Mouse (Mus musculus): Measurements from ENCODE around the gene Dnah8. TPM values are rescaled to one million over a fixed set of nuclear protein-coding genes. Genes with fewer than 3 reads are reported as not detected.

The Dnah8 gene
- polyA plus RNA-seq, 1 experiment, result not detected

DNA sequence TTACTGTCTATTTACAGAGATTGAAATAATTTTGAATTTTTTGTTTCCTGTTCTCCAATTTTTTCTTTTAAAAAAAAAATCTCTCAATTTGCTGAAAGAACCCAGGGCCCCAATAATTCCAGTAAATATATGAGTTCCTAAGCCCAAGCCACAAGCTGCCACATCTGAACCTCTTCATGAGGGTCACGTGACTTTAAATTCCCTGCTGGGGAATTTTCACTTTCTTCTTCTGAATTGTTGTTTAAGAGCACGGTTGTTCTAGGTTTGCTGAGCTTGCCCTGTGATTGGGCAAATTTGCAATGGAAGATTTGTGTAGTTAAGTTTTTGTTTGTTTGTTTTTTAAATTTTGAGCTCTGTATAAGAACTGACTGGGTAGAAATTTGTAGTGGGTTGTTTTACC lies 67.3 kb downstream of the Dnah8 start:
- no peaks in the 10 kb centered on the region for H3K4me1 ChIP-seq (ENCODE audit: control insufficient read depth, insufficient read depth, low read length)
- H3K27ac ChIP-seq (ENCODE audit: insufficient read depth, low read depth, low read length), result no peak overlapping the region
- no peak overlapping the region for H3K4me3 ChIP-seq (ENCODE audit: insufficient read depth, low read depth, low read length)
- 66% methylated on average over 2 of the region's 2 CpGs for WGBS
- TF ChIP-seq POLR2A (IDR thresholded peaks at IDR 0.05; ENCODE audit: insufficient read depth, low read depth, low read length) (no peak), CTCF (IDR thresholded peaks at IDR 0.05; ENCODE audit: insufficient read depth, low read depth, low read length) (no peak)

DNA sequence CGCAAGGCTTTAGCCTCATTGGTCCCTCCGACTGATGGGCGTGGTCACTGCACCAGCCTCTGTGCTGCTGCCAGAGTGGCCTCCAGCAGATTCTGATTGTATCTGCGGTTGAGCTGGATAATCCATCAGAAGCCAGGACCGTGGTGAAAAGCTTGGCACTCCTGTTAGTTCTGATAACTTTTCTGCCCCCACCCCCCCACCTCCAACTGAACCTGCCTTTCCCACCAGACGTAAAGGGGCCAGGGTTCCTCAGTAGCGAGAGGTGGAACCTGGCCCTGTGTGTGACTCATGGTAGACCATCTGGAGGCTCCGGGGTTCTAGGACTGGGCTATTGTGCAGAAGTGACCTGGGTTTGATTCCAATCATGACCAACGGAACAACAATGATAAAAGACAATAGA lies 70.1 kb downstream of the Dnah8 start:
- TF ChIP-seq CTCF (IDR thresholded peaks at IDR 0.05; ENCODE audit: insufficient read depth, low read depth, low read length) (no peak), POLR2A (IDR thresholded peaks at IDR 0.05; ENCODE audit: insufficient read depth, low read depth, low read length) (no peak)
- Histone ChIP-seq H3K4me1 (ENCODE audit: control insufficient read depth, insufficient read depth, low read length) (no peaks in the 10 kb centered on the region), H3K4me3 (ENCODE audit: insufficient read depth, low read depth, low read length) (no peak overlapping the region), H3K27ac (ENCODE audit: insufficient read depth, low read depth, low read length) (no peak overlapping the region)
- WGBS, result 84% methylated on average over 9 of the region's 9 CpGs

DNA sequence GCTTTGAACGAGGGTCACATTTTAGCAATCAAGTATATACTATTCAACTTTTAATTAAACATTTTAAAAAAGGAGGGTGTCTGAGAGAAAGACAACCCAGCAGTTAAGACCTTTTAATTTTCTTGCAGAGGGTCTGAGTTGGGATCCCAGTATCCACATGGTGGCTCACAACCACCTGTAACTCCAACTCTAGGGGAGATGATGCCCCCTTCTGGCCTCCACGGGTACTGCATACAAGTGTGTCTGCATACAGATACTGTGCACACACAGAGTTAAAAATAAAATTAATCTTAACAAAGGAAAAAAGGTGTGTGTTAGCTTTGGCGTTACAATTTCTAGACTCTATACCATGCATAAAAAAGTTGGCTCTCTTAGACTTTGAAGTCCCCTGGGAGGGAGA lies 90.6 kb downstream of the Dnah8 start:
- no peak overlapping the region for H3K27ac ChIP-seq (ENCODE audit: insufficient read depth, low read depth, low read length)
- no peak overlapping the region for H3K4me3 ChIP-seq (ENCODE audit: insufficient read depth, low read depth, low read length)
- TF ChIP-seq CTCF (IDR thresholded peaks at IDR 0.05; ENCODE audit: insufficient read depth, low read depth, low read length) (no peak), POLR2A (IDR thresholded peaks at IDR 0.05; ENCODE audit: insufficient read depth, low read depth, low read length) (no peak)
- no peaks in the 10 kb centered on the region for H3K4me1 ChIP-seq (ENCODE audit: control insufficient read depth, insufficient read depth, low read length)
- whole genome bisulfite sequencing, result 80% methylated on average over 3 of the region's 3 CpGs

DNA sequence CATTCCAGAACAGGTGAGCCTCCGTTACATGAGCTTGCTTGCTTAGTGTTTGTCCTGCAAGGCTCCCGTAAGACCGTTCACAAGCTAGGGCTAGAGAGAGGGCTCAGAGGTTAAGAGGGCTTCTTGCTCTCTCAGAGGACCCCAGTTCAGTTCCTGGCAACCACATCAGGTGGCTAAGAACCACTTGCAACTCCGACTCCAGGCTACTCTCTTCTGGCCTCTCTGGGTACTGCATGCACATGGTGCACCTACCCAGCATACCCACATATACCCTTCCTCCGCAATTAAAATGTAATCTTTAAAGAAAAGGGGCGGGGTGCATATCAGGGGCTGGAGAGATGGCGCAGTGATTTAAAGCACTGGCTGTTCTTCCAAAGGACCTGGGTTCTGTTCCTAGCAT lies 94.0 kb downstream of the Dnah8 start:
- TF ChIP-seq POLR2A (IDR thresholded peaks at IDR 0.05; ENCODE audit: insufficient read depth, low read depth, low read length), result no peak
- no peak for TF ChIP-seq CTCF (IDR thresholded peaks at IDR 0.05; ENCODE audit: insufficient read depth, low read depth, low read length)
- H3K4me3 ChIP-seq (ENCODE audit: insufficient read depth, low read depth, low read length), result no peak overlapping the region
- H3K4me1 ChIP-seq (ENCODE audit: control insufficient read depth, insufficient read depth, low read length), result no peaks in the 10 kb centered on the region
- WGBS, result 96% methylated on average over 7 of the region's 7 CpGs
- H3K27ac ChIP-seq (ENCODE audit: insufficient read depth, low read depth, low read length), result no peak overlapping the region

DNA sequence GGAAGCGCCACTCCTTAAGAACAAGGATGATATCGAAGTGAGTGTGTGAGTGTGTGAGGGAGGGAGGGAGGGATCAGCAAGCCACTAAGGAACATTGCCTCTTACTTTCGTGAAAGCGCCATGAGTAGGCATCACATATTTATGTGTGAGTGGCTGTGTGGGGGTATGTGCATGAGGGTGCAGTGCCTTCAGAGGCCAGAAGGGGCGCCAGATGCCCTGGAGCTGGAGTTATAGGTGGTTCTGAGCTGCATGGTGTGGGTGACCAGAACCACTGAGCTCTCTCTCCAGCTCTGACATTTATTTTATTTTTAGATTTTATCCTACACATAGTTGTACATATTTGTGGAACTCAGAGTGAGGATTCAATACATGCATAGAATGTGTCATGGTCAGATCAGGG lies 94.9 kb downstream of the Dnah8 start:
- Histone ChIP-seq H3K4me1 (ENCODE audit: control insufficient read depth, insufficient read depth, low read length) (no peaks in the 10 kb centered on the region), H3K4me3 (ENCODE audit: insufficient read depth, low read depth, low read length) (no peak overlapping the region), H3K27ac (ENCODE audit: insufficient read depth, low read depth, low read length) (no peak overlapping the region)
- WGBS, result 88% methylated on average over 5 of the region's 5 CpGs
- TF ChIP-seq CTCF (IDR thresholded peaks at IDR 0.05; ENCODE audit: insufficient read depth, low read depth, low read length) (no peak), POLR2A (IDR thresholded peaks at IDR 0.05; ENCODE audit: insufficient read depth, low read depth, low read length) (no peak)

DNA sequence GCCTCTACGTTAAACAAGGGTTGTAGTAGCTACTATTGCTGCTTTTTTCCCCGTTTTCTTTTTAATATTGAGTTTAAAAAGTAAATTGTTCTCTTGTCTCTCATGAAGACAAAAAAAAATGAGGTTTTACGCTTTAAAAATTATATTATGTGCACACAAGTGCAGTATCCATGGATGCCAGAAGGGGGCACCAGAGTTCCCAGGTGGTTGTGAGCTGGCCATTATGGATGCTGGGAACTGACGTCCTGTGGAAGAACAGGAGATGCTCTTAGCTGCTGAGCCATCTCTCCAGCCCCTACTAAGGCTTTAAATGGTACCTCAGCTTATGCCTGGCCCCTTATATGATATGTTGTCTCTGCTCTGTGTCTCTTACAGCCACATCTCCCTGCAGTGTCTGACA lies 103.6 kb downstream of the Dnah8 start:
- no peak overlapping the region for H3K27ac ChIP-seq (ENCODE audit: insufficient read depth, low read depth, low read length)
- H3K4me1 ChIP-seq (ENCODE audit: control insufficient read depth, insufficient read depth, low read length), result no peaks in the 10 kb centered on the region
- H3K4me3 ChIP-seq (ENCODE audit: insufficient read depth, low read depth, low read length), result no peak overlapping the region
- WGBS, result 64% methylated on average over 4 of the region's 4 CpGs
- TF ChIP-seq POLR2A (IDR thresholded peaks at IDR 0.05; ENCODE audit: insufficient read depth, low read depth, low read length) (no peak), CTCF (IDR thresholded peaks at IDR 0.05; ENCODE audit: insufficient read depth, low read depth, low read length) (no peak)

DNA sequence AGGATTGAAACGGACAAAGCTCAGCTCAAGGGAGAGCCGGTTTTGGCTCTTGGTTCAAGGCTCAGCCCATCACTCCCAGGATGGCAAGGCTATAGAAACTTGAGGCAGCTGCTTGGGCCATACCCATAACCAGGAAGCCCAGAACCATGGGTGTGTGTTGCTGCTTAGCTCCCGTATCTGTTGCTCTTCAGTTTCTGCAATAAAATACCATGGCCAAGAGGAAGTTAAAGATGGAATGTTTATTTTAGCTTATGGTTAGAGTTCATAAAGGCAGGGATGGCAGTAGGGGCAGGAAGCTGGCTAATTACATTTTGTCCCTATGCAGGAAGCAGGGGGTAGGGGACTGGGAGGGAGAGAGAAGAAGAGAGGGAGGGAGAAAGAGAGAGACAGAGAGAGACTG lies 108.6 kb downstream of the Dnah8 start:
- Histone ChIP-seq H3K4me3 (ENCODE audit: insufficient read depth, low read depth, low read length) (no peak overlapping the region), H3K4me1 (ENCODE audit: control insufficient read depth, insufficient read depth, low read length) (no peaks in the 10 kb centered on the region), H3K27ac (ENCODE audit: insufficient read depth, low read depth, low read length) (no peak overlapping the region)
- 85% methylated on average over 3 of the region's 3 CpGs for WGBS
- TF ChIP-seq POLR2A (IDR thresholded peaks at IDR 0.05; ENCODE audit: insufficient read depth, low read depth, low read length), result no peak
- no peak for TF ChIP-seq CTCF (IDR thresholded peaks at IDR 0.05; ENCODE audit: insufficient read depth, low read depth, low read length)

DNA sequence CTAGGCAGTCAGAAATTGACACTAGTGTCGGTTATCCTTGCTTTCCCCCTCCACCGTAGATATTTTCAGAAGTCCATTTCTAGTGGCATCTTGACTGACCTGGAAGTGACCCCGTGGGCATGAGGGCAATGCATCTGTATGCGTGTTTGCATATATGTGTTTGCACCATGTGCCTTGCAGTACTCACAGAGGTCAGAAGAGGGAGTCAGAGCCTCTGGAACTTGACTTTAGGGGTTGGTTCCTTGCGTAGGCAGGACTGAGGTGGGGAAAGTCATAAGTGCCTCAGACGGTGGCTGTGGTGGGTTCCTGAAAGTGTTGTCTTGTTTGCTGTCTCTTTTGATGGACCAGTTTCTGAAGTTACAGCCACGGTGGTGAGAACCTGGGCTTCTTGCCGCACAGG lies 110.6 kb downstream of the Dnah8 start:
- Histone ChIP-seq H3K4me1 (ENCODE audit: control insufficient read depth, insufficient read depth, low read length) (no peaks in the 10 kb centered on the region), H3K4me3 (ENCODE audit: insufficient read depth, low read depth, low read length) (no peak overlapping the region), H3K27ac (ENCODE audit: insufficient read depth, low read depth, low read length) (no peak overlapping the region)
- 94% methylated on average over 8 of the region's 8 CpGs for WGBS
- TF ChIP-seq POLR2A (IDR thresholded peaks at IDR 0.05; ENCODE audit: insufficient read depth, low read depth, low read length), result no peak
- TF ChIP-seq CTCF (IDR thresholded peaks at IDR 0.05; ENCODE audit: insufficient read depth, low read depth, low read length), result no peak

DNA sequence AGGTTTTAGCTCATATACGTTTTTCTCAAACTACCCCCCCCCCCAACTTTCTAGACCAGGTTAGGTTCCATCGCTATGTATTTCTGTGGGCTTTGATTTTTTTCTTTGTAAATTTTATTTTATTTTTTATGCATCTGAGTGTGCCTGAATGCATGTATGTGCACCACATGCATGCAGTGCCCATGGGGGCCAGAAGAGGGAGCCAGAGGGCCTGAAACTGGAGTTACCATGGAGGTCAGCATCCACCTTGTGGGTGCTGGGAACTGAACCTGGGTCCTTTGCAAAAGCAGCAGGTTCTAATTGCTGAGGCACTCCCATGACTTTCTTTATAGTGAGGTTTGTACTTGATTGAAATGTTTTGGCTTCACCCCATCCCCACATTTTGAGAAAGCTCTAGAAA lies 111.3 kb downstream of the Dnah8 start:
- Histone ChIP-seq H3K4me1 (ENCODE audit: control insufficient read depth, insufficient read depth, low read length) (no peaks in the 10 kb centered on the region), H3K4me3 (ENCODE audit: insufficient read depth, low read depth, low read length) (no peak overlapping the region), H3K27ac (ENCODE audit: insufficient read depth, low read depth, low read length) (no peak overlapping the region)
- TF ChIP-seq POLR2A (IDR thresholded peaks at IDR 0.05; ENCODE audit: insufficient read depth, low read depth, low read length), result no peak
- WGBS, result 92% methylated on average over 2 of the region's 2 CpGs

DNA sequence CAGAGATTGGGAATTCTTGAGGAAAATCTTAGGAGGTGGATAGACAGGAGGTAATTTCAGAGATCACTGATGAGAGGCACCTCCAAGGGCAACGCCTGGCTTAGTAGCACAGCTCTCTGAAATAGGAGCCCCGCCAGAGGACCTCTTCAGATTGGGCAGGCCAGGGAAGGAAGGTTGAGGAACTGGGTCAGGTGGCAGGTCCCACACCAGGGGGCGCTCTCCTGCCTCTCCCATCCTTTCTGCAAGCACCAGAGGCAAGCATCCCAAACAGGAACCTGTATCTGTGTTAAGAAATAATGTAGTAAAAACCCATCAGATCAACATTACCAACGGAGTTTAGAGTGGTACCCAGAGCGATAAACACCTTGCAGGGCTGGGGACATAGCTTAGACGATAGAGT lies 113.6 kb downstream of the Dnah8 start:
- Histone ChIP-seq H3K4me3 (ENCODE audit: insufficient read depth, low read depth, low read length) (no peak overlapping the region), H3K27ac (ENCODE audit: insufficient read depth, low read depth, low read length) (no peak overlapping the region), H3K4me1 (ENCODE audit: control insufficient read depth, insufficient read depth, low read length) (no peaks in the 10 kb centered on the region)
- WGBS, result 54% methylated on average over 6 of the region's 6 CpGs
- TF ChIP-seq CTCF (IDR thresholded peaks at IDR 0.05; ENCODE audit: insufficient read depth, low read depth, low read length), result no peak
- TF ChIP-seq POLR2A (IDR thresholded peaks at IDR 0.05; ENCODE audit: insufficient read depth, low read depth, low read length), result no peak
